Mouse (Mus musculus): ENCODE measurements around the gene A4galt. TPM values are rescaled to one million over a fixed set of nuclear protein-coding genes. Genes with fewer than 3 reads are reported as not detected.

A4galt gene
- polyA plus RNA-seq, 1 experiment from 2014 or later: 26.5 TPM

- no peaks in the 10 kb centered on the region for H3K27me3 ChIP-seq (ENCODE audit: insufficient read depth, low read length)
- WGBS: 68% methylated on average over 10 of the region's 10 CpGs
- H3K4me3 ChIP-seq (replicated peaks; ENCODE audit: low read depth, low read length): no peak overlapping the region
- no peak for TF ChIP-seq CTCF (IDR thresholded peaks at IDR 0.05; ENCODE audit: low read depth)
- no peak for ATAC-seq (replicated peaks; ENCODE audit: low FRiP score, low read depth)
- H3K27ac ChIP-seq: 0 out of 2 replicates have a peak overlapping the region, but pooled peaks have one; percentile 31
- H3K9ac ChIP-seq (ENCODE audit: low read depth, low read length): no peak overlapping the region
- DNase-seq (ENCODE audit: low spot score): no peak
- H3K9me3 ChIP-seq (replicated peaks; ENCODE audit: low read length): no peaks in the 10 kb centered on the region
- H3K4me2 ChIP-seq (ENCODE audit: low read length): no peak overlapping the region
- no peaks in the 10 kb centered on the region for H3K36me3 ChIP-seq (ENCODE audit: insufficient read depth, low read length)
- H3K4me1 ChIP-seq (replicated peaks; ENCODE audit: insufficient read depth, low read length): 0 out of 2 replicates have a peak, but pooled peaks cover 13% of the 10 kb centered on the region
Measured at GRCm38 (mm10) chr15:83254372-83255070, 2.9 kb upstream of the A4galt start.

GRCm38 (mm10) chr15:83252060-83252459, 486 bp upstream of the A4galt start:
- 0 out of 2 replicates have a peak overlapping the region, but pooled peaks have one; percentile 75 for H3K27ac ChIP-seq
- H3K4me2 ChIP-seq (ENCODE audit: low read length): peak overlapping the region; percentile 90; the same call in 1 of the 2 replicates
- H3K9me3 ChIP-seq (replicated peaks; ENCODE audit: low read length): no peaks in the 10 kb centered on the region
- ATAC-seq (replicated peaks; ENCODE audit: low FRiP score, low read depth): no peak
- no peak overlapping the region for H3K9ac ChIP-seq (ENCODE audit: low read depth, low read length)
- no peak for DNase-seq (ENCODE audit: low spot score)
- 58% methylated on average over 14 of the region's 14 CpGs for WGBS
- no peak for TF ChIP-seq CTCF (IDR thresholded peaks at IDR 0.05; ENCODE audit: low read depth)
- H3K4me3 ChIP-seq (replicated peaks; ENCODE audit: low read depth, low read length): peak overlapping the region; percentile 73; the same call in 1 of the 2 replicates
- no peaks in the 10 kb centered on the region for H3K36me3 ChIP-seq (ENCODE audit: insufficient read depth, low read length)
- no peaks in the 10 kb centered on the region for H3K27me3 ChIP-seq (ENCODE audit: insufficient read depth, low read length)
- 0 out of 2 replicates have a peak, but pooled peaks cover 13% of the 10 kb centered on the region for H3K4me1 ChIP-seq (replicated peaks; ENCODE audit: insufficient read depth, low read length)

- WGBS: 4% methylated on average over 20 of the region's 20 CpGs
- ATAC-seq (replicated peaks; ENCODE audit: low FRiP score, low read depth) (peak; percentile 8; the same call in 1 of the 2 replicates), DNase-seq (ENCODE audit: low spot score) (peak; percentile 27)
- Histone ChIP-seq H3K9ac (ENCODE audit: low read depth, low read length) (peak overlapping the region; percentile 78), H3K4me1 (replicated peaks; ENCODE audit: insufficient read depth, low read length) (0 out of 2 replicates have a peak, but pooled peaks cover 6% of the 10 kb centered on the region), H3K36me3 (ENCODE audit: insufficient read depth, low read length) (no peaks in the 10 kb centered on the region), H3K27me3 (ENCODE audit: insufficient read depth, low read length) (no peaks in the 10 kb centered on the region), H3K4me3 (replicated peaks; ENCODE audit: low read depth, low read length) (peak overlapping the region; percentile 73), H3K4me2 (ENCODE audit: low read length) (peak overlapping the region; percentile 90), H3K27ac (peak overlapping the region; percentile 75), H3K9me3 (replicated peaks; ENCODE audit: low read length) (no peaks in the 10 kb centered on the region)
- TF ChIP-seq CTCF (IDR thresholded peaks at IDR 0.05; ENCODE audit: low read depth): no peak
Measured at GRCm38 (mm10) chr15:83250651-83251175, 861 bp downstream of the A4galt start.

GRCm38 (mm10) chr15:83249535-83250287, 1.9 kb downstream of the A4galt start:
- H3K4me3 ChIP-seq (replicated peaks; ENCODE audit: low read depth, low read length): peak overlapping the region; percentile 73; the same call in 1 of the 2 replicates

GRCm38 (mm10) chr15:83248236-83248844, 3.2 kb downstream of the A4galt start:
- no peaks in the 10 kb centered on the region for H3K36me3 ChIP-seq (ENCODE audit: insufficient read depth, low read length)
- no peak for TF ChIP-seq CTCF (IDR thresholded peaks at IDR 0.05; ENCODE audit: low read depth)
- no peak for DNase-seq (ENCODE audit: low spot score)

More at GRCm38 (mm10) chr15:83249535-83250287, 1.9 kb downstream of the A4galt start:
- Histone ChIP-seq H3K4me1 (replicated peaks; ENCODE audit: insufficient read depth, low read length) (0 out of 2 replicates have a peak, but pooled peaks cover 6% of the 10 kb centered on the region), H3K27me3 (ENCODE audit: insufficient read depth, low read length) (no peaks in the 10 kb centered on the region), H3K36me3 (ENCODE audit: insufficient read depth, low read length) (no peaks in the 10 kb centered on the region), H3K9ac (ENCODE audit: low read depth, low read length) (no peak overlapping the region), H3K9me3 (replicated peaks; ENCODE audit: low read length) (no peaks in the 10 kb centered on the region), H3K4me2 (ENCODE audit: low read length) (peak overlapping the region; percentile 90), H3K27ac (no peak overlapping the region)
- TF ChIP-seq CTCF (IDR thresholded peaks at IDR 0.05; ENCODE audit: low read depth): no peak
- no peak for ATAC-seq (replicated peaks; ENCODE audit: low FRiP score, low read depth)
- 88% methylated on average over 11 of the region's 12 CpGs for WGBS
- no peak for DNase-seq (ENCODE audit: low spot score)

GRCm38 (mm10) chr15:83244371-83244770, 7.2 kb downstream of the A4galt start:
- 67% methylated on average over 3 of the region's 3 CpGs for WGBS
- no peak for ATAC-seq (replicated peaks; ENCODE audit: low FRiP score, low read depth)

More at GRCm38 (mm10) chr15:83248236-83248844, 3.2 kb downstream of the A4galt start:
- H3K9me3 ChIP-seq (replicated peaks; ENCODE audit: low read length): no peaks in the 10 kb centered on the region
- no peaks in the 10 kb centered on the region for H3K27me3 ChIP-seq (ENCODE audit: insufficient read depth, low read length)
- H3K4me3 ChIP-seq (replicated peaks; ENCODE audit: low read depth, low read length): no peak overlapping the region
- H3K27ac ChIP-seq: no peak overlapping the region
- no peak overlapping the region for H3K9ac ChIP-seq (ENCODE audit: low read depth, low read length)
- 50% methylated on average over 14 of the region's 14 CpGs for WGBS
- ATAC-seq (replicated peaks; ENCODE audit: low FRiP score, low read depth): no peak
- H3K4me2 ChIP-seq (ENCODE audit: low read length): no peak overlapping the region
- H3K4me1 ChIP-seq (replicated peaks; ENCODE audit: insufficient read depth, low read length): 0 out of 2 replicates have a peak, but pooled peaks cover 6% of the 10 kb centered on the region

More at GRCm38 (mm10) chr15:83244371-83244770, 7.2 kb downstream of the A4galt start:
- Histone ChIP-seq H3K36me3 (ENCODE audit: insufficient read depth, low read length) (no peaks in the 10 kb centered on the region), H3K27ac (no peak overlapping the region), H3K4me3 (replicated peaks; ENCODE audit: low read depth, low read length) (no peak overlapping the region), H3K9me3 (replicated peaks; ENCODE audit: low read length) (no peaks in the 10 kb centered on the region), H3K27me3 (ENCODE audit: insufficient read depth, low read length) (no peaks in the 10 kb centered on the region), H3K4me2 (ENCODE audit: low read length) (no peak overlapping the region), H3K9ac (ENCODE audit: low read depth, low read length) (no peak overlapping the region), H3K4me1 (replicated peaks; ENCODE audit: insufficient read depth, low read length) (no peaks in the 10 kb centered on the region)
- no peak for DNase-seq (ENCODE audit: low spot score)
- TF ChIP-seq CTCF (IDR thresholded peaks at IDR 0.05; ENCODE audit: low read depth): no peak
